Mouse (Mus musculus): ENCODE data around the gene Camk1d. TPM values are rescaled to one million over a fixed set of nuclear protein-coding genes. Genes with fewer than 3 reads are reported as not detected.

Gene Camk1d
- polyA plus RNA-seq, 1 experiment from 2014 or later, result 2.0 TPM

DNA sequence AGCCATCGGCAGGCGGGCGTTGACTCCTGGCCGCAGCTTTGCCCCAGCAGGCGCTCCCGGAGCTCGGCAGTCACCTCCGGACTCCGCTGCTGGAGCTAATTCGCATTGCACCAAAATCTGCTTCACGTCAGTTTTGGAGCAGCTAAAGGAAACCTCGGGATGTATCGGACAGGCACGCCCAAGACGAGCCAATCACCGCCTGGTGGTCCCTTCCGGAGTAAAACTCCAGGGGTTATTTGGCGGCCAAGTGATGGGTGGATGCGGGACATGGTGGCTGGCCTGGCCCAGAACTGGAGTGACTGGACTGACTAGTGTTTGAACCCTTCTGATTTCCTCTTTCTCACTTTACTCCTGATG is 717 bp upstream of the Camk1d start:
- DNase-seq (no peak), ATAC-seq (0 out of 2 replicates have a peak, but pooled peaks have one; percentile 1)
- Histone ChIP-seq H3K9me3 (ENCODE audit: low read length) (0 out of 2 replicates have a peak, but pooled peaks cover 3% of the 10 kb centered on the region), H3K36me3 (replicated peaks; ENCODE audit: insufficient read depth, low read length) (no peaks in the 10 kb centered on the region), H3K4me2 (ENCODE audit: low read depth, low read length) (peak overlapping the region; percentile 92), H3K27me3 (ENCODE audit: insufficient read depth, low read length) (no peaks in the 10 kb centered on the region), H3K4me1 (ENCODE audit: insufficient read depth) (peaks cover 14% of the 10 kb centered on the region), H3K9ac (replicated peaks) (peak overlapping the region; percentile 68), H3K4me3 (ENCODE audit: low read depth, low read length) (peak overlapping the region; percentile 69), H3K27ac (ENCODE audit: low read depth) (no peak overlapping the region)
- under 1% methylated on average over 19 of the region's 19 CpGs for WGBS (ENCODE audit: insufficient replicate concordance)
- no peak for TF ChIP-seq CTCF (IDR thresholded peaks at IDR 0.05; ENCODE audit: low read depth)

- Histone ChIP-seq H3K9me3 (ENCODE audit: low read length) (0 out of 2 replicates have a peak, but pooled peaks cover 3% of the 10 kb centered on the region), H3K27me3 (ENCODE audit: insufficient read depth, low read length) (no peaks in the 10 kb centered on the region), H3K36me3 (replicated peaks; ENCODE audit: insufficient read depth, low read length) (no peaks in the 10 kb centered on the region), H3K9ac (replicated peaks) (peak overlapping the region; percentile 68), H3K27ac (ENCODE audit: low read depth) (peak overlapping the region; percentile 80), H3K4me2 (ENCODE audit: low read depth, low read length) (peak overlapping the region; percentile 92), H3K4me3 (ENCODE audit: low read depth, low read length) (peak overlapping the region; percentile 69), H3K4me1 (ENCODE audit: insufficient read depth) (peaks cover 14% of the 10 kb centered on the region)
- TF ChIP-seq EP300 (IDR thresholded peaks at IDR 0.05; ENCODE audit: low read depth) (no peak), CTCF (IDR thresholded peaks at IDR 0.05; ENCODE audit: low read depth) (no peak)
- 0% methylated on average over 46 of the region's 49 CpGs for WGBS (ENCODE audit: insufficient replicate concordance)
- DNase-seq (peak; percentile 38), ATAC-seq (peak; percentile 13)
Observed at GRCm38 (mm10) chr2:5713325-5714210, 747 bp downstream of the Camk1d start.

GRCm38 (mm10) chr2:5712255-5712654 is 2.1 kb downstream of the Camk1d start:
- Histone ChIP-seq H3K27me3 (ENCODE audit: insufficient read depth, low read length) (no peaks in the 10 kb centered on the region), H3K36me3 (replicated peaks; ENCODE audit: insufficient read depth, low read length) (no peaks in the 10 kb centered on the region), H3K27ac (ENCODE audit: low read depth) (no peak overlapping the region), H3K4me3 (ENCODE audit: low read depth, low read length) (no peak overlapping the region), H3K4me2 (ENCODE audit: low read depth, low read length) (peak overlapping the region; percentile 92; the same call in 1 of the 2 replicates), H3K4me1 (ENCODE audit: insufficient read depth) (peaks cover 14% of the 10 kb centered on the region), H3K9me3 (ENCODE audit: low read length) (no peaks in the 10 kb centered on the region), H3K9ac (replicated peaks) (no peak overlapping the region)
- DNase-seq (no peak), ATAC-seq (no peak)
- 65% methylated on average over 7 of the region's 7 CpGs for WGBS (ENCODE audit: insufficient replicate concordance)
- TF ChIP-seq CTCF (IDR thresholded peaks at IDR 0.05; ENCODE audit: low read depth) (no peak), EP300 (IDR thresholded peaks at IDR 0.05; ENCODE audit: low read depth) (no peak)

GRCm38 (mm10) chr2:5709911-5710310 is 4.4 kb downstream of the Camk1d start:
- WGBS (ENCODE audit: insufficient replicate concordance), result 57% methylated on average over 4 of the region's 4 CpGs
- Histone ChIP-seq H3K4me2 (ENCODE audit: low read depth, low read length) (no peak overlapping the region), H3K9me3 (ENCODE audit: low read length) (no peaks in the 10 kb centered on the region), H3K4me1 (ENCODE audit: insufficient read depth) (peaks cover 9% of the 10 kb centered on the region), H3K9ac (replicated peaks) (no peak overlapping the region), H3K4me3 (ENCODE audit: low read depth, low read length) (no peak overlapping the region), H3K27ac (ENCODE audit: low read depth) (no peak overlapping the region), H3K27me3 (ENCODE audit: insufficient read depth, low read length) (no peaks in the 10 kb centered on the region), H3K36me3 (replicated peaks; ENCODE audit: insufficient read depth, low read length) (no peaks in the 10 kb centered on the region)
- TF ChIP-seq EP300 (IDR thresholded peaks at IDR 0.05; ENCODE audit: low read depth) (no peak), CTCF (IDR thresholded peaks at IDR 0.05; ENCODE audit: low read depth) (no peak)
- ATAC-seq (no peak), DNase-seq (no peak)

GRCm38 (mm10) chr2:5707871-5708733 is 6.2 kb downstream of the Camk1d start:
- Histone ChIP-seq H3K9ac (replicated peaks) (no peak overlapping the region), H3K9me3 (ENCODE audit: low read length) (no peaks in the 10 kb centered on the region), H3K4me3 (ENCODE audit: low read depth, low read length) (no peak overlapping the region), H3K27ac (ENCODE audit: low read depth) (no peak overlapping the region), H3K27me3 (ENCODE audit: insufficient read depth, low read length) (no peaks in the 10 kb centered on the region), H3K4me2 (ENCODE audit: low read depth, low read length) (no peak overlapping the region), H3K36me3 (replicated peaks; ENCODE audit: insufficient read depth, low read length) (no peaks in the 10 kb centered on the region), H3K4me1 (ENCODE audit: insufficient read depth) (peaks cover 6% of the 10 kb centered on the region; the same call in 1 of the 2 replicates)
- 57% methylated on average over 10 of the region's 10 CpGs for WGBS (ENCODE audit: insufficient replicate concordance)
- ATAC-seq, result no peak
- no peak for DNase-seq
- TF ChIP-seq EP300 (IDR thresholded peaks at IDR 0.05; ENCODE audit: low read depth) (no peak), CTCF (IDR thresholded peaks at IDR 0.05; ENCODE audit: low read depth) (no peak)

DNA sequence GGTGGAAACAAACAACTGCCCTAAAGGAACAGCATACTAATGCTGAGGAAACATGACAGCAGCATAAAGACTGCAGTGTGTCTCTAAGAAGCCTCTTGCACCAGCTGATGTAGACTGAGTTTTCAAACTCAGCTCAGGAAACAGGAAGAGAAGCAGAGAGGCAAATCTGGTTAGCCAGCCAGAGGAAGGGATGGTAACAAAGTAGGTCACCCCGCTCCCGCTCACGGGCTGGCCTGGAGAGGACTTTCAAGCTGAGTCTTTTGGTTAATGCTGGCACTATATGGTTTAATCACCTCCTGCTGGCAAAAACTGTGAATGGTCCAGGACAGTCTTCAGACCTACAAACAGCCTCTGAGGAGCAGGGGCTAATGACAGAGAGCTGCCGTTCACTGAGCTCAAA is 7.7 kb downstream of the Camk1d start:
- Histone ChIP-seq H3K4me1 (ENCODE audit: insufficient read depth) (peaks cover 3% of the 10 kb centered on the region; the same call in 1 of the 2 replicates), H3K27ac (ENCODE audit: low read depth) (no peak overlapping the region), H3K9me3 (ENCODE audit: low read length) (no peaks in the 10 kb centered on the region), H3K9ac (replicated peaks) (no peak overlapping the region), H3K4me2 (ENCODE audit: low read depth, low read length) (no peak overlapping the region), H3K27me3 (ENCODE audit: insufficient read depth, low read length) (no peaks in the 10 kb centered on the region), H3K4me3 (ENCODE audit: low read depth, low read length) (no peak overlapping the region), H3K36me3 (replicated peaks; ENCODE audit: insufficient read depth, low read length) (no peaks in the 10 kb centered on the region)
- ATAC-seq, result no peak
- no peak for TF ChIP-seq EP300 (IDR thresholded peaks at IDR 0.05; ENCODE audit: low read depth)
- 0 out of 2 replicates have a peak, but pooled peaks have one; percentile 7 for TF ChIP-seq CTCF (IDR thresholded peaks at IDR 0.05; ENCODE audit: low read depth)
- WGBS (ENCODE audit: insufficient replicate concordance), result 45% methylated on average over 4 of the region's 4 CpGs
- no peak for DNase-seq
